Mouse (Mus musculus): ENCODE measurements at regions not wholly inside any gene's neighbourhood (a gene's known extent, or its start where the extent isn't known, plus 50 kb on each side); places are given as distances from the start of the nearest gene placed in this dataset.
A peak's percentile ranks its signal among the peaks of the same experiment; 100 is the strongest.

DNA sequence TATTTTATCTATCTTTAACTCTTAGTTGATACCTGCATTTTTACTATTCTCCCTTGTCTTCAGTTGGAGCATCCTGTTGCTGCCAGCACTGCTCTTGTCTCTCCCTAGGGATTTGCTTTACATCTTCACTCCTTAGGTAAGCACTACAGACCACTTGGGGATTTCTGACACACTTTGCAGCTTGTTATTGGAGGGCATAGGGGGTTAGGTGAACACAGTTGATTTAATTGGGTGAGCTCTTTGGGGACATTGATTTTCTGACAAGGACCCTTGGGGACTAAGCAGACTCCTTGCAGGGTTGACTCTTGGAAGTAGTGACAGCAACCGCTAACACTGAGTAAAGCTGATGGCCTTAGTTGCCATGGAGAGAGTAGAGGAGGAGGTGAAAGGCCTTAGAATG, 309.0 kb upstream of the Tram1l1 start:
- H3K27me3 ChIP-seq: no peaks in the 10 kb centered on the region
- ATAC-seq (replicated peaks; ENCODE audit: insufficient number of reproducible peaks, insufficient read depth, low FRiP score, low read depth): no peak
- H3K9me3 ChIP-seq (replicated peaks): no peaks in the 10 kb centered on the region
- H3K36me3 ChIP-seq: no peaks in the 10 kb centered on the region
- H3K4me2 ChIP-seq: no peak overlapping the region
- no peaks in the 10 kb centered on the region for H3K4me1 ChIP-seq (replicated peaks)
- WGBS: 71% methylated on average over 1 of the region's 1 CpGs
- no peak overlapping the region for H3K27ac ChIP-seq
- H3K9ac ChIP-seq: no peak overlapping the region
- H3K4me3 ChIP-seq: no peak overlapping the region

DNA sequence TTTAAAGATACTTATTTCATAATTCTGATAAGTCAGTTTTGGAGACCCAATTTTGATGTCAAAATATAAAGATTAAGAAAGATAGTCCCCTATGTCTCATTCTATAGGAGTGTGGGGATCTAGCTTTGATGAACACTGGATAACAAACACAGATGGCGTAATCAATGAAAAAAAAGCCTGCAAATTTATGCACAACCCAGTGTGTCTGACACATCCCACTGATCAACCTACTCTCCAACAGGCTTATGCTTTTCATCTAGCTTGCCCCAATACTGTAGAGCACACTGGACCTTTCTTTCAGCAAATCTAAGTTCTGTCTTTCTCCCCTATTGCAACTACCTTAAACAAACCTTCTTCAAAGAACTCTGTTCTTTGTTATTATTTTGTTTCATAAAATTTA, 302.0 kb upstream of the Tram1l1 start:
- no peak for ATAC-seq (replicated peaks; ENCODE audit: insufficient number of reproducible peaks, insufficient read depth, low FRiP score, low read depth)
- Histone ChIP-seq H3K9me3 (replicated peaks) (no peaks in the 10 kb centered on the region), H3K27me3 (no peaks in the 10 kb centered on the region), H3K4me2 (no peak overlapping the region), H3K9ac (no peak overlapping the region), H3K36me3 (no peaks in the 10 kb centered on the region), H3K4me3 (no peak overlapping the region), H3K4me1 (replicated peaks) (no peaks in the 10 kb centered on the region), H3K27ac (no peak overlapping the region)
- 90% methylated on average over 1 of the region's 1 CpGs for WGBS

DNA sequence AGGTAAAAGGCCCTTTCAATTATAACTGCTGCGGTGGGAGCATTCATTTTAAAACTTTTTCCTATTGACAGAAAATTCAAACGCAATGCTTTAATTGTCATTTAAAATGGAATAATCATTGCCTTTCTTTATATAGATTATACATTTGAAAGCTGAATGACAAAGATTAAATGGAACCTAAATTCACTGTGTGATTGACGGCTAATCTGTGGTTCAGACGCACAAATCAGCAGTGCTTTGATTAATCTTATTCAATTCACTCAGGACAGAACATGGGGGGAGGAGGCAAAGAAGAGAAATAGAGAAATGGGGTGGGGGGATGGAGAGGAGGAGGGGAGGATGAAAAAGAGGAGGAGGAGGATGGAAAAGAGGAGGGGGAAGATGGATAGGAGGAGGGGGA, 294.5 kb upstream of the Tram1l1 start:
- H3K4me1 ChIP-seq (replicated peaks): no peaks in the 10 kb centered on the region
- no peaks in the 10 kb centered on the region for H3K9me3 ChIP-seq (replicated peaks)
- no peak overlapping the region for H3K27ac ChIP-seq
- H3K36me3 ChIP-seq: no peaks in the 10 kb centered on the region
- WGBS: 78% methylated on average over 4 of the region's 4 CpGs
- no peaks in the 10 kb centered on the region for H3K27me3 ChIP-seq
- H3K9ac ChIP-seq: no peak overlapping the region
- no peak overlapping the region for H3K4me3 ChIP-seq
- H3K4me2 ChIP-seq: no peak overlapping the region
- no peak for ATAC-seq (replicated peaks; ENCODE audit: insufficient number of reproducible peaks, insufficient read depth, low FRiP score, low read depth)

DNA sequence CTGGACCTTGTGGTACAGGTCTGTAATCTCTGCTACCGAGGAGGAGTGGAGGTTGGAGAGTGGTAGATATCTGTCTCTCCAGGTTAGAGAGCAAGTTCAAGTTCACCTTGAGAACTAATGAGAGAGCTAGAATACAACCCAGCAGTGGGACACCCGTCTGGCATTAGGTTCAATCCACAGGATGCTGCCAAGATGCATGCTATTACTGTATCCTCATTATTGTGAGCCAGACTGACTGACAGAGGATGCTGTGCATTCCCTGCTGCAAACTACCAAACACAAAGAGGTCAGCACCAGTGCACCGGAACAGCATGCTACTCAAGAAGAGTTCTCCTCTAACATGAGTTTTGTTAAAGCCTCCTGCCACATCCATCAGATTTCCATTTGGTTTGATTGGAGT, 253.6 kb upstream of the Tram1l1 start:
- no peak overlapping the region for H3K27ac ChIP-seq
- H3K4me2 ChIP-seq: no peak overlapping the region
- WGBS: 67% methylated on average over 3 of the region's 3 CpGs
- H3K27me3 ChIP-seq: no peaks in the 10 kb centered on the region
- no peak for ATAC-seq (replicated peaks; ENCODE audit: insufficient number of reproducible peaks, insufficient read depth, low FRiP score, low read depth)
- H3K36me3 ChIP-seq: no peaks in the 10 kb centered on the region
- no peak overlapping the region for H3K4me3 ChIP-seq
- no peaks in the 10 kb centered on the region for H3K9me3 ChIP-seq (replicated peaks)
- no peaks in the 10 kb centered on the region for H3K4me1 ChIP-seq (replicated peaks)
- H3K9ac ChIP-seq: no peak overlapping the region

DNA sequence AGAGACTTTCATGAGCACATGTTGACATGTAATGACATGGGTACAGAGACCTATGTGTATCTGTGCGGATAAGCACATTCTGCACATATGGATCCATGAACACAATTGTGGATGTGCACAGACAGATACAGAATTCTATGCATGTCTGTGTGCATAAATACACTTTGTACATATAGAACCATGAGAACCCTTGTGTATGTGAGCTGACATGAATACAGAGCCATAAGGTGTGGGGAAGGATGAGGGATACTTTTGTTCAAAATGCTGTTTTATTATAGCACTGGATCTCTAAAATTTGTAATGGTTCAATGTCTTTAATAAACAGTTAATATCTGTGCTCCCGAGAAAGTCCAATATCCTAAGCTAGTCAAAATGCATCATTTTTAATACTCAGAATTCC, 253.1 kb upstream of the Tram1l1 start:
- Histone ChIP-seq H3K4me1 (replicated peaks) (no peaks in the 10 kb centered on the region), H3K36me3 (no peaks in the 10 kb centered on the region), H3K9me3 (replicated peaks) (no peaks in the 10 kb centered on the region), H3K9ac (no peak overlapping the region), H3K27ac (no peak overlapping the region), H3K4me3 (no peak overlapping the region), H3K27me3 (no peaks in the 10 kb centered on the region), H3K4me2 (no peak overlapping the region)
- no peak for ATAC-seq (replicated peaks; ENCODE audit: insufficient number of reproducible peaks, insufficient read depth, low FRiP score, low read depth)
- 82% methylated on average over 2 of the region's 2 CpGs for WGBS

DNA sequence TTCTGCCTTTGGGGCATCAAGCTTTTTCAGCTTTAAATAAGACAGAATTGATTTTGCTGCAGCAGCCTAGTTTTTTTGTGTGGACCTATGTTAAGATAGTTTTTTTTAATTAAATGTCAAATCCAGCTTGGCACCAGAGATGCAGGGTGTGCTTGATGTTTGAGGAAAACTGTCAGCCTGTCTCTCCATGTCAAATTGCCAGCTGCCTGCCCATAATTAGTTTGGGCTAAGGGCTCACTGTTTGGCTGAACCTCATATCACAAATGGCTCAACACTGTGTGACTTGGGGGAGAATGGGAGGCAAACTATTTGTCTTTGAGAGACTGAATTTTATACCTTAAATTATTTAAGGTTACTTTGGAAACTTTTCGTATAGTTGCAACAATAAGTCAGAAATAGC, 252.7 kb upstream of the Tram1l1 start:
- WGBS: 83% methylated on average over 1 of the region's 1 CpGs
- no peak overlapping the region for H3K4me3 ChIP-seq
- no peaks in the 10 kb centered on the region for H3K36me3 ChIP-seq

DNA sequence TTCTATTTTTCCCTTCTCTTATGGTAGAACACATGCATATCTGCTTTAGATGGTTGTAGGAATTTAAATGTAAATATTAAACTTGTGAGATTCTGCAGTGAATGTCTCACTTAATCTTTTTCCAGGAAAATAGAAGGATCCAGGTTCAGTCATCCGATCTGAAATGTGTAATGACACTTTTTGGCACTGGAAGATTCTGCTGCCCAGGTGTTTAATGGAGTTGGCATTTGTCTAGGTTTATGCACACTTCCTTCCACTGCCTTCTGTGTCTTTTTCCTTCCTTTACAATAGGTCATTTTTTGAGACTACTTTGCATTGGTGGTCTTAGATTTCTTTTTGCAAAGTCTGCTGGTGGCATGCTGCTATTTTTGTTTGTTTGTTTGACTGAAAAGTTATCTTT, 251.5 kb upstream of the Tram1l1 start:
- no peak overlapping the region for H3K9ac ChIP-seq
- no peak overlapping the region for H3K4me3 ChIP-seq
- H3K27me3 ChIP-seq: no peaks in the 10 kb centered on the region
- H3K36me3 ChIP-seq: no peaks in the 10 kb centered on the region
- no peak overlapping the region for H3K4me2 ChIP-seq
- H3K9me3 ChIP-seq (replicated peaks): no peaks in the 10 kb centered on the region
- WGBS: 69% methylated on average over 1 of the region's 1 CpGs
- no peaks in the 10 kb centered on the region for H3K4me1 ChIP-seq (replicated peaks)
- no peak overlapping the region for H3K27ac ChIP-seq
- no peak for ATAC-seq (replicated peaks; ENCODE audit: insufficient number of reproducible peaks, insufficient read depth, low FRiP score, low read depth)

More for the DNA sequence above, 252.7 kb upstream of the Tram1l1 start:
- Histone ChIP-seq H3K27ac (no peak overlapping the region), H3K4me2 (no peak overlapping the region), H3K9me3 (replicated peaks) (no peaks in the 10 kb centered on the region), H3K4me1 (replicated peaks) (no peaks in the 10 kb centered on the region), H3K27me3 (no peaks in the 10 kb centered on the region), H3K9ac (no peak overlapping the region)
- ATAC-seq (replicated peaks; ENCODE audit: insufficient number of reproducible peaks, insufficient read depth, low FRiP score, low read depth): no peak

DNA sequence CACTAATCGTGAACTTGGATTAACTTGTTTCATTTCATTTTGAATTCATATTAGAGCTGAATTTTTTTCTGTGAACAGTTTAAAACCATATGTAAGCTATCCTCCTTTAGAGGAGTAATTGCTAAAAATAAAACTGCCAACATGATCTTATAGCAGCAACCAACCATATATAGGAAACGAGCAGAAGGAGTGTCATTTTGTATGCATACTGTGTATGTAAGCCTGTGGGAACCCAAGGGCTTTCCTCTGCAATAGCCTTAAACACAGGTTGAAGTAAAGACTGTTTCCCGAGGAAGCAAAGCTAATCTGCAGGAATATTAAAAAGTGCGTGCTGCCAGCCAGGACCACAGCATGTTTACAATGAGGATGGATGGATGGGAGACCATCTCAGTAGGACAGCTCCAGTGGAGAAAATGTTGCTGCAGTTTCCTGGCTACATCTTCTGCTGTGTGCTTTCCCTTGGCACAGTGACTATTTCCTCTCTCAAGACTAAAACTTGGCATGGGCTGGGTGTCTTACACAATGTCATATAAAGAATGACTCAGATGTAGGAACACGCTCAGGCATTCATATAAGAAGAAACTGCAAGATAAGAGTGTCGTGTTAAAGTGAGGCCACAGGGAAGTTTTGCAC, 244.6 kb upstream of the Tram1l1 start:
- Histone ChIP-seq H3K4me1 (replicated peaks) (no peaks in the 10 kb centered on the region), H3K27me3 (no peaks in the 10 kb centered on the region), H3K4me3 (no peak overlapping the region), H3K9me3 (replicated peaks) (no peaks in the 10 kb centered on the region), H3K36me3 (no peaks in the 10 kb centered on the region), H3K27ac (no peak overlapping the region), H3K9ac (no peak overlapping the region), H3K4me2 (no peak overlapping the region)
- WGBS: 42% methylated on average over 6 of the region's 6 CpGs
- peak; percentile 58; the same call in 1 of the 2 replicates for ATAC-seq (replicated peaks; ENCODE audit: insufficient number of reproducible peaks, insufficient read depth, low FRiP score, low read depth)

DNA sequence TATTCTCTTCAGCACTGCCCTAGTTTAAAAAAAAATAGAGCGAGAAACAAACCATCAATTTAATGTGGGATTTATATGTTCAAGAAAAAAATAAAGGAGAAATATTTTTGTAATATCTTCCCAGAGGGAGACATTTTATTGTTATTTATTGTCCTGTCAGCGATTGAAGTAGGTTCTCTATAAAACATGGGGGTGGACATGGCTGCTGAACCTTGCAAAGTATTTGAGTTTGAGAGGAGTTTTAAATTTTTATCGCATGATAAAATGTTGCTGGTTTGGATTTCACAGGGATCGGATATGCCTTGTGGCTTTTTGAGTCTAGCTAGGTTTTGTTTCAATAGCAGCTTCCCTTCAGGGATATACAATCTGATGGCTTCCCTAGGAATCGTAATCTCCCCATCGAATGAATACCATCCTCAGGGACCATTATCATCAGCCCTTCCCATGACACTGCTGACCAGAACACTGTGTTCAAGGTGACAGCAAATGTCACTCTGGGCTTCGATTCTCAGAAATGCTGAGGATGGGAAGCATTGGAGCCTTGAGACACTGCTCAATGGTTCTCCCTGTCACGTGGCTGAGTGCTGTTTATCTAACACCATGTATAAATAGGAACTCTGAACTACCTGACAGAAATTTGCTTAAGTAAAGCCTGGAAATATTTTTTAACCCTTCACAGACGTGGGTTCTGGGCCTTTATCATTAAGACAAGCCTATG, 228.1 kb upstream of the Tram1l1 start:
- ATAC-seq (replicated peaks; ENCODE audit: insufficient number of reproducible peaks, insufficient read depth, low FRiP score, low read depth): no peak
- H3K4me1 ChIP-seq (replicated peaks): no peaks in the 10 kb centered on the region
- H3K27ac ChIP-seq: no peak overlapping the region
- no peaks in the 10 kb centered on the region for H3K36me3 ChIP-seq
- no peaks in the 10 kb centered on the region for H3K9me3 ChIP-seq (replicated peaks)
- 63% methylated on average over 9 of the region's 9 CpGs for WGBS
- H3K9ac ChIP-seq: no peak overlapping the region
- H3K27me3 ChIP-seq: no peaks in the 10 kb centered on the region
- no peak overlapping the region for H3K4me3 ChIP-seq
- H3K4me2 ChIP-seq: no peak overlapping the region

DNA sequence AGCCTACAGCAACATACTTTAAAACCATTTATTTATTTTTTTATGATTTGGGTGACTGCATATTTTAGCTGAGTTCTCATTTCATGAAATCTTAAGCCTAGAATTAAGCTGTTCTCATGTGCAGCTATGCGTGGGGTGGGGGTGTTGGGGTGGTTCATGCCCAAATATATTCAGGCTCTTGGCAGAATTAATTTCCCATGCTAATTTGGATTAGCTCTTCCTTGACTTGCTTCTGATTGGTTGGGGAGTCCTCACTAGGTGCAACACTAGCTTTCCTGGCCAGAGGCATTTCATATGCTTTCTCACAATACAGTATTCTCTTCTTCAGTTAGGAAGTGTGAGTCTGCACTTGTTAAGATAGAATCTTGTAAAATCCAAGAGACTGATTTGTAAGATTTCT, 206.7 kb upstream of the Tram1l1 start:
- Histone ChIP-seq H3K9me3 (replicated peaks) (no peaks in the 10 kb centered on the region), H3K4me3 (no peak overlapping the region), H3K27ac (no peak overlapping the region), H3K36me3 (no peaks in the 10 kb centered on the region), H3K4me2 (no peak overlapping the region), H3K27me3 (no peaks in the 10 kb centered on the region), H3K9ac (no peak overlapping the region), H3K4me1 (replicated peaks) (no peaks in the 10 kb centered on the region)
- ATAC-seq (replicated peaks; ENCODE audit: insufficient number of reproducible peaks, insufficient read depth, low FRiP score, low read depth): no peak
- WGBS: 83% methylated on average over 1 of the region's 1 CpGs

DNA sequence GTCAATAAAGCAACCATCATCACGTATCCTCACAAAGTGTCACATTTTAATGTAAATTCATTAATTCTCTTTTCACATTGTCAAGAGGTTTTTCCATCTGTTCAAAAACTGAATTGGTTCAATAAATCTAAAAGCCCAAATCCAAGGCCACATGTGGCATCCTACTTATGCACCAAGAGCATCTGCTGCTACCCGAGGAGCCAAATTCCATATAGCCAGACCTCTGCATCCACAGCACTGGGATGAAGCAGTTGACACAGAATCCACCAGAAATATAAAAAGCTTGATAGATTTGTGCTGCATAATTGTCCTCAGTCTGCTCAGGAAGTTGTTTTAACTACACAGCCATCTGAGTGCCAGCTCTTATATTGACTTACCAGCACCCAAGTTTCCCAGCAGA, 164.4 kb upstream of the Tram1l1 start:
- Histone ChIP-seq H3K4me2 (no peak overlapping the region), H3K4me3 (no peak overlapping the region), H3K9me3 (replicated peaks) (no peaks in the 10 kb centered on the region), H3K36me3 (no peaks in the 10 kb centered on the region), H3K4me1 (replicated peaks) (no peaks in the 10 kb centered on the region), H3K27me3 (no peaks in the 10 kb centered on the region), H3K9ac (no peak overlapping the region), H3K27ac (no peak overlapping the region)
- no peak for ATAC-seq (replicated peaks; ENCODE audit: insufficient number of reproducible peaks, insufficient read depth, low FRiP score, low read depth)
- WGBS: 86% methylated on average over 2 of the region's 2 CpGs
